Mouse (Mus musculus) cerebellum, adult 2 months (tissue): ENCODE measurements around the gene Klk10. TPM values are rescaled to one million over a fixed set of nuclear protein-coding genes. Genes with fewer than 3 reads are reported as not detected.
A peak's percentile ranks its signal among the peaks of the same experiment; 100 is the strongest.

ENCODE experiments used
- DNase-seq, 2 experiments: peaks; one replicate each; pipeline ENCODE4 v3.0.0; 2021
- H3K27ac ChIP-seq: fragments of 200-500 bp; 2 replicates; pipeline ENCODE4 v1.5.1; 2012; ENCODE audit warnings: low read length, control low read depth, inconsistent platforms; ENCODE audit not compliant: insufficient read depth
- H3K27me3 ChIP-seq: fragments of 200-500 bp; 2 replicates; pipeline ENCODE4 v1.6.1; 2012; ENCODE audit warnings: inconsistent platforms, mild to moderate bottlenecking, low read length, moderate library complexity; ENCODE audit not compliant: control insufficient read depth, insufficient read depth
- H3K4me1 ChIP-seq: fragments of 200-500 bp; 2 replicates; pipeline ENCODE4 v1.6.1; 2011; ENCODE audit warnings: low read length; ENCODE audit not compliant: control insufficient read depth, insufficient read depth
- H3K4me3 ChIP-seq: fragments of 200-500 bp; replicated peaks from 2 replicates; pipeline ENCODE3; 2011; ENCODE audit warnings: mild to moderate bottlenecking, low read depth, low read length, control low read depth; ENCODE audit not compliant: insufficient read depth
- CTCF ChIP-seq: fragments of 200-500 bp; IDR thresholded peaks from 2 replicates; pipeline ENCODE4 v1.5.1; 2011; ENCODE audit warnings: low read depth, mild to moderate bottlenecking, control low read depth, low read length, moderate library complexity, borderline replicate concordance; ENCODE audit not compliant: insufficient read depth
- POLR2A ChIP-seq: fragments of 200-500 bp; IDR thresholded peaks from 2 replicates; pipeline ENCODE4 v1.6.1; 2011; ENCODE audit warnings: low read length, control low read depth, borderline replicate concordance; ENCODE audit not compliant: insufficient read depth
- WGBS: fragments of 180-500 bp; shearing (Covaris S2); methylation state at CpG from one replicate; pipeline ENCODE4 v1.1.7; 2018; 5-methylcytosine and 5-hydroxymethylcytosine counted together
- polyA plus RNA-seq: library from polyadenylated mRNA; depleted of rRNA; stranded (reverse); fragments of >200 nt; gene quantifications from 2 replicates; pipeline ENCODE4 v1.2.3, GENCODE M21; 2012

Gene Klk10
- polyA plus RNA-seq, 1 experiment: 0.20 TPM

- WGBS: 91% methylated on average over 11 of the region's 11 CpGs
- no peak overlapping the region for H3K27ac ChIP-seq
- no peaks in the 10 kb centered on the region; the same call in 1 of the 2 replicates for H3K4me1 ChIP-seq
- H3K4me3 ChIP-seq: no peak overlapping the region
- no peak for TF ChIP-seq POLR2A
- TF ChIP-seq CTCF: no peak
- no peaks in the 10 kb centered on the region for H3K27me3 ChIP-seq
- no peak for DNase-seq
Measured at GRCm38 (mm10) chr7:43781541-43781940, 706 bp downstream of the Klk10 start.

- peak; percentile 26 to 39 for DNase-seq
- no peak for TF ChIP-seq POLR2A
- TF ChIP-seq CTCF: peak; percentile 46; the same call in 1 of the 2 replicates
- Histone ChIP-seq H3K27ac (no peak overlapping the region), H3K4me1 (no peaks in the 10 kb centered on the region; the same call in 1 of the 2 replicates), H3K27me3 (no peaks in the 10 kb centered on the region), H3K4me3 (no peak overlapping the region)
- 8% methylated on average over 36 of the region's 36 CpGs for WGBS
Measured at GRCm38 (mm10) chr7:43782275-43783265, 1.7 kb downstream of the Klk10 start.

- Histone ChIP-seq H3K27me3 (no peaks in the 10 kb centered on the region), H3K27ac (no peak overlapping the region), H3K4me3 (no peak overlapping the region), H3K4me1 (no peaks in the 10 kb centered on the region; the same call in 1 of the 2 replicates)
- 87% methylated on average over 1 of the region's 1 CpGs for WGBS
- no peak for TF ChIP-seq POLR2A
- no peak for TF ChIP-seq CTCF
- no peak for DNase-seq
Measured at GRCm38 (mm10) chr7:43785286-43785685, 4.5 kb downstream of the Klk10 start.

GRCm38 (mm10) chr7:43788096-43788495, 7.3 kb downstream of the Klk10 start:
- no peaks in the 10 kb centered on the region for H3K27me3 ChIP-seq
- no peak overlapping the region for H3K27ac ChIP-seq
- no peak for TF ChIP-seq POLR2A
- TF ChIP-seq CTCF: no peak
- no peaks in the 10 kb centered on the region; the same call in 1 of the 2 replicates for H3K4me1 ChIP-seq
- WGBS: 53% methylated on average over 3 of the region's 3 CpGs
- no peak for DNase-seq
- no peak overlapping the region for H3K4me3 ChIP-seq

- TF ChIP-seq CTCF (no peak), POLR2A (no peak)
- no peaks in the 10 kb centered on the region; the same call in 1 of the 2 replicates for H3K4me1 ChIP-seq
- H3K27me3 ChIP-seq: no peaks in the 10 kb centered on the region
- H3K27ac ChIP-seq: no peak overlapping the region
- no peak overlapping the region for H3K4me3 ChIP-seq
- DNase-seq: no peak
- 75% methylated on average over 2 of the region's 2 CpGs for WGBS
Measured at GRCm38 (mm10) chr7:43789295-43789694, 8.5 kb downstream of the Klk10 start.

- TF ChIP-seq CTCF: no peak
- TF ChIP-seq POLR2A: no peak
- no peaks in the 10 kb centered on the region for H3K4me1 ChIP-seq
- no peak for DNase-seq
Measured at GRCm38 (mm10) chr7:43791591-43791990, 10.8 kb downstream of the Klk10 start, which contains the start of gene Klk9. Klk9 (plus strand) TSS chr7:43791891.

GRCm38 (mm10) chr7:43796355-43796754, 15.5 kb downstream of the Klk10 start:
- 8% methylated on average over 8 of the region's 8 CpGs for WGBS
- DNase-seq: no peak
- no peak for TF ChIP-seq CTCF
- TF ChIP-seq POLR2A: no peak
- Histone ChIP-seq H3K27me3 (no peaks in the 10 kb centered on the region; the same call in 1 of the 2 replicates), H3K4me3 (no peak overlapping the region), H3K27ac (no peak overlapping the region), H3K4me1 (no peaks in the 10 kb centered on the region)

More at GRCm38 (mm10) chr7:43791591-43791990, 10.8 kb downstream of the Klk10 start, which contains the start of gene Klk9:
- Histone ChIP-seq H3K4me3 (no peak within 1 kb of the TSS), H3K27ac (no peak within 1 kb of the TSS), H3K27me3 (no peaks in the 10 kb centered on the region; the same call in 1 of the 2 replicates)
- 72% methylated on average over 7 of the region's 7 CpGs for WGBS
